Mouse (Mus musculus) E14TG2a.4 (cell line): Measurements from ENCODE around the gene Doxl2.

Source experiments
- CTCF ChIP-seq: conservative IDR thresholded peaks from 2 replicates; pipeline ENCODE4 v1.5.1; 2014; ENCODE audit warnings: low read length
- POU5F1 ChIP-seq: IDR thresholded peaks from 2 replicates; pipeline ENCODE4 v1.6.1; 2014; ENCODE audit warnings: low read length, borderline replicate concordance

DNA sequence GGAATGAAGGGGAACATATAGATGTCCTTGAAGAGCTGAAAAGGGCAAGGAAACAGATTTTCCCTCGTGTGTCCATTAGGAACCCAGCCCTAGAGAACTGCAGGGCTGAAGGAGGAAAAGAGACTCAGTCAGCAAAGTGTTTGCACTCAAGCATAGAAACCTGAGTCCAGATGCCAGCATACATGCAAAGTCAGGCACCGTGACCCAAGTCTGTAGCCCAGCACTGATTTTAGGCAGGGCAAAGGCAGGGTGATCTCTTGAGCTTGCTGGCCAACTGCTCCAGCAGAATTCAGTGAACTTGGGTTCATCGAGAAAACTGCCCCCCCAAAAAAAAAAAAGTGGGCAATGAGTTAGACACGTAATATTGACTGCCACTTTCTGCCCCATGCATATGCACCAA lies 17.2 kb downstream of the Doxl2 start:
- no peak for TF ChIP-seq POU5F1
- TF ChIP-seq CTCF, result no peak
